Mouse (Mus musculus) left cerebral cortex, postnatal 14 days (tissue): Measurements from ENCODE around the gene Galnt6. TPM values are rescaled to one million over a fixed set of nuclear protein-coding genes. Genes with fewer than 3 reads are reported as not detected.

ENCODE experiments used
- DNase-seq, 2 experiments: peaks; one replicate each; pipeline ENCODE4 v3.0.0; 2021 to 2022; ENCODE audit warnings: low spot score in 2 of 2, mixed read lengths in 1 of 2
- intact Hi-C: fragments of 180-260 bp; cut with DNase I; formaldehyde crosslinking; loops from one replicate; pipeline ENCODE4 v1.15.1; 2025
- total RNA-seq, 2 experiments: library from RNA; stranded (reverse); gene quantifications; 2 replicates each; pipeline ENCODE4 v1.2.3; 2021

The Galnt6 gene
- total RNA-seq, 2 experiments from 2014 or later, result 0.97 to 2.0 TPM

DNA sequence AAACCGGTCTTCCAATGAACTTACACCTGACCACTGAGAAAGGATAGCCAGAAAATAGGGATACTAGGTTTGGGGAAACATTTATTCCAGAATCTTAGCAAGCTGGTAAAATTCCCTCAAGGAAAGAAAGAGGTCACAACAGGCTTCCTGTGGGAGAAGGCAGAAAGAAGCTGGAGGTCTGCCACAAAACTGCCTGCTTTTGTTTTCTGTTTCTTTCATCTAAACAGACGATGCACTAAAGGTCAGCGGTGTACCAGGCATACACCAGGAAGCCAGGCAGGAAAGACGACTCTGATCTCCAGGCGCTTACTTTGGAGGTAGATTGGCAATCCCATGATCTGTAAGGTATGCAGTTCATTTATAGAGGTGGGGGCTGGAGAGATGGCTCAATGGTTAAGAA is 58.3 kb downstream of the Galnt6 start:
- intact Hi-C loops, result no loop called here
- no peak for DNase-seq

DNA sequence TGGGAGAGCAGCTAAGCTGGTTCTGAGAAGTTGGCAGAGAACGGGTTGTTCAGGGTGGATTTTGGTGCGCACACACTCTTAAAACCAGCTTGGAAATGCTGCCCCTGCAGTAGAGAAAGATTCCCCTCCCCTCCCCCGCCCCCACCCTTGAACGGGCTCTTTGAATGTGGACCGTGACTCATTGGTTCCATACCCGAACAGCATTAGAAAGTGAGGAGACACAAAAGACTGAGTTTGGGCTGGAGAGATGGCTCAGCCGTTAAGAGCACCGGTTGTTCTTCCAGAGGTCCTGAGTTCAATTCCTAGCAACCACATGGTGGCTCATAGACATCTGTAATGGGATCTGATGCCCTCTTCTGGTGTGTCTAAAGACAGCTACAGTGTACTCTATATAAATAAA is 59.2 kb downstream of the Galnt6 start:
- DNase-seq, result no peak
- intact Hi-C loops, result no loop called here

DNA sequence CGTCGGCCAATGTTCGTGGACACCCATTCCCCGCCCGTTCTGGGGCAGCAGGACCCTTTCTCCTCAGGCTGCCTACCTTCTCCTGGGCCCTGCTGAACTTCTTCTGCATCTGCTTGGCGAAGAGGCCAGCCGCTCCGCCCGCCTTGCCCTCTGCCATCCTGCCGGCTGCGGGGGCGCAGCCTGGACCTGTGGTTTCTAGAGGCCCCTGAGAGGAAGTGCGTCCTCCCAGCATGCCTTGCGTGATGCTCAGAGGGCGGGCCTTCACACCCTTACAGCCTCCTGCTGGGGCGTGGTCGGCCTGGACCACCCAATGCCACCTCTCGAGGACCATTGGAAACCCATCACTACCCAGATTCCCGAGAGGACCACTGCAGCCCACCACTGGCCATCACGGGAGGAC is 59.8 kb downstream of the Galnt6 start, which contains the start of gene Bin2:
Bin2 (minus strand) TSS at position 217 of the 400 bp plus-strand sequence.
- intact Hi-C loops, result no loop called here
- peak in 1 of 2 experiments; percentile 35 for DNase-seq

DNA sequence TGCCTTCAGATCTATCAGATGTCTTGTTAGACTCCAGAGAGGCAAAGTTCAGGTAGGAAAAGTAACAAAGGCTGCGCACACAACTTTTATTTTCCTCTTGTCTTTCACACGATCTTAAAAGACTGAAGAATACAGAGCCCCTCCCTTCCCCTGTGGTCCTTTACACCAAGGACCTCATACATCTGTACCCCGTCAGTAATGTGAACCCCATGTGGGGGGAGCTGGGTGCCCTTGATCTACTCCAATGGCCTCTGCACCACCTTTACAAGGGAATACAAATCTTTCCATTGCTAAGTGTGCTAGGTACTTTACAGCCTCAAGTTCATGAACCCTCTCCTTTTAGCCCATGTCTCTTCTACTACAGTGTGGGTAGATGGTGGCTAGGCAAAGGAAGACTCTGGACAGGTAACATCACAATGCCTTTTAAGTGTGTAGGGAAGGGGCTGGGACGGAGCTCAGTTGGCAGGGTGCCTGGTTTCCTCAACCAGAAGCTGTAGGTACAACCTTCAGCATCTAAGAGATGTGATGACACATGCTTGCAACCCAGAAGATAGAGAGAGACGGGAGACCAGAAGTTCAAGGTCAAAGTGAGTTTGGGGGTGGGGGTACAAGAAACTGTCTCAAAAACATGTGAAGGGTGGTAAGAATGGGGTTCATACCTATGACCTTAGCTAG is 61.2 kb downstream of the Galnt6 start:
- intact Hi-C loops, result no loop called here
- DNase-seq, result no peak

DNA sequence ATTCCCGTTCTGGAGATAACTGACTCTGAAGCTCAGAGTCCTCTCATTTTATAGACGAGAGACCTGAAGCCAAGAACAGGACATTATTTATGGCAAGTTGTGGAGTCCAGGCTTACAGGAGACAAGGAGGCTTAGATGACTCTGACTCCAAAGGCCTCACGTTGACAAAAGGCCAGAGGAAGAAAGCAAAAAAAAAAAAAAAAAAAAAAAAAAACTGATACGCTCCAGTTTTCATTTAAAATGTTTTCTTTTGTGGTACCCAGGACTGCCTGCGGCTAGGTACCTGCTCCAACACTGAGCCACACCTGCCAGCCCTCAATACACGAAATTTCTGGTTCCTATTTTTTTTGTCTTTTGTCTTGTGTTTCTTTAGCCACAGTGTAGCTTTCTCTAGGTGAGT is 61.8 kb downstream of the Galnt6 start:
- intact Hi-C loops, result no loop called here
- no peak for DNase-seq

DNA sequence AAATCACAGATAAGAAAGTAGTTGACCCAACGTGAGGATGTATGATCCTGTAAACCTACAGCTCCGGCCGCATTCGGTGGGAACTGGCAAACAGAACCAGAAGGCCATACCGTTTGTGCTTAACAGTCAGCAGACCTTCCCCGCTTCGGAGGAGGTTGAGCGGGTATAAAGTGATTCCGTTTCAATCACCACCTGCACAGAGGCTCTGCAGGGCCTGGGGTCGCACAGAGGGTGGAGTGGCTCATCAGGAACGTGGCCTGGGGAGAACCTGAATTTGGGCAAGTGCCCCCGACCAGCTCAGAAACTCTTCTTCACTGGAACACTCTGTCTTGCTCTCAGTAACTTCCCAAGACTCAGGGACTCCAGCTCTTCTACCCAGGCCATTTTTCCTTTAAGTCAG is 62.3 kb downstream of the Galnt6 start:
- intact Hi-C loops, result no loop called here
- no peak for DNase-seq

DNA sequence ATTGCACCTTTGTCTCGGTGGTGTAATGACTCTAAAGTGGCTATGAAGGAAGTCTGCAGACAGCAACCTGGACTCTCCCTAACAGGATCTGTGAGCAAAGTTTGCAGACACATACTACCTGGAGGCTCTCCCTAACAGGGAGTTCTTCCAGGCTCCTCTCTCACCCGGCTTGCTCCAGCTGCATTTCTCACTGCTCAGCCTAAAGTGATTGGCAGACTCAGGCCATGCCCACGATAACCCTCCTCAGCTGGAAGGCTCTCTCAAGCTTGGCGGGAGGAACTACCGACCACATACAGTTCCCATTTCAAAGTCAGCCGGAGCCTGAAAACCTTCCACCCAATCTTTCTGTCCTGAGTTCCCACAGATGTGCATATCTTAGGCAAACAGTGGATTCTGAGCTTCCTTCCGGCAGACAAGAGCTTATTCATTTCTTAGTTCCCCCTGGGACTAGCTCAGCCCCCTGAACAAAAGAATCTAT is 62.9 kb downstream of the Galnt6 start:
- intact Hi-C loops, result no loop called here
- DNase-seq, result no peak

DNA sequence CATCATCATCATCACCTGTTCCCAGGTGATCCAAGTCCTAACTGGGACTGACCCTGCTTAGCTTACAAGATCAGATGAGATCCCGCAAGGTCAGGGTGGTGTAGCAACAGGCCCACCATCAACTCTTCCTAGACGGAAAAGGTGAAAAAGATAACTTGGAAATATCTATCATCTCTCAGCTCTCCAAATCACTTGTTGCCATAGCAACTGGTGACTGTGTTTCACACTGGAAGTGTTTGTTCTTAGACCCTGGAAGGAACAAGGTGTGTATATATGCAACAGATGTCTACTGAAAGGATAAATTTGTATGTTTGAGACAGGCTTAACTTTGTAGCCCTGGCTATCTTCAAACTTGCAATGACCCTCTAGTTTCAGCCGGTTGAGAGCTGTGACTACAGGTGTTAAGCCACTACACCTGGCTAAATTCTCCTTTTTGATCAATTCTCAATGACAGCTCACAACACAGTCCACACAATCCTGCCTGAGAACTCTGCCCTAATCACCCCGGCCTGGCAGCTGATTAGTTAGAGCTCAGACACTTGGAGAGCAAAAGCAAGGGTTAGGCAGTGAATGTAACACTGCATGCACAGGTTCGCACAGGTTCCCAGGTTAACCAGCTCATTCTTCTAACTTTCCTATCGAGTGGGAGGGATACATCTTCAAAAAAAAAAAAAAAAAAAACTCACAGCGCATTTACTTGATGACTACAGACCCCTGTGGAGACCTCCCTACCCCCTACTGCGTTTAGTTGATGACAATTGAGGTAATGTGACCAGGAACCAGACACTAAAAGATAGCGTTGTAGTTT is 63.6 kb downstream of the Galnt6 start:
- no peak for DNase-seq
- intact Hi-C loops, result no loop called here

DNA sequence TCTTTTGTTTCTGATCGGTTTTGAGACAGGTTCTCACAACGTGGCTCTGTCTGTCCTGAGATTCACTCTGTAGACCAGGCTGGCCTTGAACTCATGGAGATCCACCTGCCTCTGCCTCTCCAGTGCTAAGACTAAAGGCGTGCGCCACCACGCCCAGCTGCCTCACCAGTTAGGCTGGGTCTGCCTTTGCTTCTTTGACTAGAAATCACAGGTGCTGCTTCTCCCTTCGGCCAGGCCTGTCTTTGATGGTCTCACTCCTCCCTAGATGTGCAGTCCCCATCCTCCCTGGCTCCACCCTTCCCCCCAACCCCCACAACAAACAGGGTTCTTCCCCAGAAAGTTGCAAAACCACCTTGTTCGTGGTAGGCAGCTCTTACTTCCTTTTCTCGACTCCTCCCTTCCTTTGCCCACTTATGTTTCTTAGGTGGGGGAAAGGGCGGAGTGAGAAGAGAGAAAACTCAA is 64.3 kb downstream of the Galnt6 start:
- intact Hi-C loops, result no loop called here
- DNase-seq, result no peak

DNA sequence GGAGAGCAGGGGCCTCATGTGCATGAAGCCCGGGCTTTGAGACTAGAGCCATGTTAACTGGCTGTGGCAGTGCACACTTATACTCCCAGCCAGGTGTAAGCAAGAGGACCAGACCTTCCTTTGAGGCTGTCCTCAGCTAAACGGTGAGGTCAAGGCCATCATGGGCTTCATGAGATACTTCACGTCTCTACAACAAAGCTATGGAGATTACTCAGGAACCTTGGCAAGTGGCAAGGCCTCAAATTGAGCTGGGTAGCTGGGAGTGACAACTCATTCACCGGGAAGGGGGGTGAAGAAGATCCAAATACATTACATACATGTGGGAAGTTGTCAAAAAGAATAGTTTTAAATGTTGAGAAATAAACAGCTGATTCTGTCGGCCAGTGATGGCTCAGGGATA is 68.4 kb downstream of the Galnt6 start:
- DNase-seq, result no peak
- intact Hi-C loops, result no loop called here

DNA sequence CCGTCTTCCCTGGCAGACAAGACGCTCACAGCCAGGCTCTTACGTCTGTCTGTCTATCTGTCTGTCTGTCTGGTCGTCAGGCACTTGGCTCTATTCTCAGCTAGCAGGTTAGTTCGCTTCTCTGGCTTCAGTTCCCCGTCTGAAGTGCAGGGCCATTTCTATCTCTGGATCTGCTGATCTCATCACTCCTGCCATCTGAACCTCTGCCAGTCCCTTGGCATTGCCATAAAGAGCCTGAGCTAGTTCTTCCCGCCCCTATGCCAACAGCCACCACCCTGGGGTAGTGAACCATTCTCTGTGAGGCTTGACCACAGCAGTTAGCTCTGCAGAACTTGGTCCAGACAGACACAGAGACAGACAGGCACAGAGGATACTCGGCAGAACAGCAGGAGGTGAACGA is 68.9 kb downstream of the Galnt6 start:
- DNase-seq, result peak; percentile 39 to 58
- intact Hi-C loops, result no loop called here

DNA sequence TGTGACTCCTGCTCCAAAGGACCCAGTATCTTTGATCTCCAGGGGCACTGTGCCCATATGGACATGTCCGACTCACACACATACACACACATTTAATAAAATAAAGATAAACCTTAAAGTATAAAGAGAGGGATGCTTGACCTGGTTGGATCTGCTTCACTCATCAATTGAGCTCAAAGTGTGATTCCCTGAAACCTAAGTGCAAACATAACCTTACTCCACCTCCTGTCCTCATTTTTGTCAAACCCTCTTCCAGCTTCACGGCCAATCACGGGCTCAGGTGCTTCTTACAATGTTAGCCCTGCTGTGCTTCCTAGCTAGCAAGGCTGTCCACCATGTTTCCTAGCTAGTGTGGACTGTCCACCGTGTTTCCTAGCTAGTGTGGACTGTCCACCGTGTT is 74.0 kb downstream of the Galnt6 start:
- DNase-seq, result no peak
- intact Hi-C loops, result no loop called here

DNA sequence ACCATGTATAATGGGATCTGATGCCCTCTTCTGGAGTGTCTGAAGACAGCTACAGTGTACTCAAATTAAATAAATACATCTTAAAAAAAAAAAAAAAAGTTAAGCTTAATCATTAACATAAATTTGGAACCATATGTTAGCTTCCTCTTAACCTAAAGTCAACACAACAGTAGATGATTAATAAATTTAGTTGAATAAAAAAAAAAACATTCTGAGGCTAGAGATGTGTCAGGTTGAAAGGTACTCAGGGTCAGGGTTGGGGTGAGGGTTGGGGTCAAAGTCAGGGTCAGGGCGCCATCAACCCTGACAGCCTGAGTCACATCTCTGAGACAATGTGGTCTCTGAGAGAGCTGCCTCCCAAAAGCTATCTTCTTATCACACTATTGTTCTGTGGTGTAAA is 74.9 kb downstream of the Galnt6 start:
- intact Hi-C loops, result no loop called here
- no peak for DNase-seq

DNA sequence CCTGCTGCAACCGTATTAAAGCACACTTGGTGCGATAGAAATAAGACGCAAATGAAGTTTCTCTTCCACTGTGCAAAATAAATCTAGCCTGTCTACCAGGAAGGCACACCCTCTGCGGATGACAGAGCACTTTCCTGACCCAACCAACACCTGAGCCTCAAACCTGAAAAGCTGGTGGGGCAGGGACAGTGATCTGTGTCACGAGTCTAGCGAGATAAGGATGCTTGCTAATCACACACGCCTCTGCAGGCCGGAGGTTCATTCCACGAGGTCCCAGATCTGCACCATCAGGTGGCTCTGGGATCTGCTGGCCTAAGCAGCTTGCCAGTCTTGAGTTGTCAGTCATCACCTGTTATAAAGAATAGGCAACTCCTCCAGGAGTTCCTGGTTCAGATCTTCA is 77.6 kb downstream of the Galnt6 start:
- intact Hi-C loops, result no loop called here
- DNase-seq, result no peak

DNA sequence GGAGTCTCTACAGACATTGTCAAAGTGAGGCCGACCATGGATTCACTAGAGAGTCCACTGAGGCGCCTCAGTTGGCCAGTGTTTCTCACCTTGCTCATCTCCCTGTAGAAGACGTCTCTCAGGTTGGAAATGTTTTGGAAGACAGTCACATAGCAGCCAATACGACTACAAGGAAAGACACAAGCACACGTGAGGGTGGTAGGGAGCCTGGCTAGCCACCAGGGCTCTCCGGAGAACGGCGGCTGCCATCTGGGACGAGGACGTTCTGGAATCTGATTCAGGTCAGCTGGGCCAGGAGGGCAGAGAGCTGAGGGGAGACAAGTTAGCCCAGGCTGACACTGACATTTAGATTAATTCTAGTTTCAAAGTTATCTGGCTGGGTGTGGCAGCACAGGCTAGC is 79.1 kb downstream of the Galnt6 start:
- no peak for DNase-seq
- intact Hi-C loops, result no loop called here

DNA sequence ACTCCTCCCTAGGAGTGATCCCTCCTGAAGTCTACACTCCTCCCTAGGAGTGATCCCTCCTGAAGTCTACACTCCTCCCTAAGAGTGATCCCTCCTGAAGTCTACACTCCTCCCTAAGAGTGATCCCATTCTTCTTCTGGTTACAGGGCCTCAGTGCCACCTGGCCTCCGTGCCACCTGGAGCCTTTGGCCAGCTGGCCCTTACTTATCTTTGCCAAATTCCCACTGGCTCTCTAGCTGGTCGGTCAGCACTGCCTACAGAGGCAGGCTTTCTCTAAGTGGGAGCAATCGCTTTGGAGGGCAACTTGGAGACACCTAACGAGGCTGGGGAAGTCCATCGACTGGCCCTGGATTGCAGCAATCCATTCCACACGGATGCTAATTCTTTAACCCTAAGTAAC is 83.0 kb downstream of the Galnt6 start:
- intact Hi-C loops, result no loop called here
- no peak for DNase-seq

DNA sequence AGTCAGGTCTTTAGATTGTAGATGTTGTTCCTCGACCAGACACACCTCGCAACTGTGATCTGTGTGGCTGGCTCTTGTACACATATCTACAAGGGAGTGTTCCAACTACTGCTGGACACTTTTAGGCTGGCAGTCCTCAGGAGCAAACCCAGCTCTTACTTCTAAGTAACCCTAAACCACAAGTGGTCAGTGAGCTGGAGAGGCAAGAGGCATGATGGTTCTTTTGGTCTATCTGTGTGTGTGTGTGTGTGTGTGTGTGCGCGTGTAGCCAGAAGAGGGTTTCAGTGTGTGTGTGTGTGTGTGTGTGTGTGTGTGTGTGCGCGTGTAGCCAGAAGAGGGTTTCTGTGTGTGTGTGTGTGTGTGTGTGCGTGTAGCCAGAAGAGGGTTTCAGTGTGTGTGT is 86.7 kb downstream of the Galnt6 start:
- DNase-seq, result no peak
- intact Hi-C loops, result no loop called here
